Mouse (Mus musculus) forebrain, embryonic 11.5 days (tissue): ENCODE measurements around the gene H2afv. TPM values are rescaled to one million over a fixed set of nuclear protein-coding genes. Genes with fewer than 3 reads are reported as not detected.
"Not testable (repeated sequence)": the region's sequence is repeated elsewhere in the genome, so short reads cannot be mapped to it uniquely, and the experiment has no call there.

Experiments
- ATAC-seq: fragments of 200-750 bp; cut with Nextera tagmentation; replicated peaks from 2 replicates; pipeline ENCODE4 v1.8.0; 2017; ENCODE audit warnings: moderate TSS enrichment; ENCODE audit not compliant: low FRiP score
- DNase-seq: peaks from one replicate; pipeline ENCODE4 v3.0.0-alpha.2; 2017; ENCODE audit warnings: low spot score
- H3K27ac ChIP-seq: fragments of 300-500 bp; sonication (generic); 2 replicates; pipeline ENCODE4 v1.5.1; 2014; ENCODE audit warnings: low read depth, low read length
- H3K27me3 ChIP-seq: fragments of 300-500 bp; sonication (generic); 2 replicates; pipeline ENCODE4 v1.6.1; 2014; ENCODE audit warnings: mild to moderate bottlenecking, low read length, mixed read lengths; ENCODE audit not compliant: control insufficient read depth, insufficient read depth
- H3K36me3 ChIP-seq: fragments of 300-500 bp; sonication (generic); 2 replicates; pipeline ENCODE4 v1.6.1; 2014; ENCODE audit warnings: mild to moderate bottlenecking, low read length, moderate library complexity, mixed read lengths; ENCODE audit not compliant: control insufficient read depth, insufficient read depth
- H3K4me1 ChIP-seq: fragments of 300-500 bp; sonication (generic); replicated peaks from 2 replicates; pipeline ENCODE4 v1.6.1; 2014; ENCODE audit warnings: low read length, mixed read lengths; ENCODE audit not compliant: control insufficient read depth, insufficient read depth
- H3K4me2 ChIP-seq: fragments of 300-500 bp; sonication (generic); 2 replicates; pipeline ENCODE4 v1.6.1; 2014; ENCODE audit warnings: low read depth, mild to moderate bottlenecking, low read length, moderate library complexity, mixed read lengths; ENCODE audit not compliant: severe bottlenecking
- H3K4me3 ChIP-seq: fragments of 300-500 bp; sonication (generic); 2 replicates; pipeline ENCODE4 v1.5.1; 2014; ENCODE audit warnings: low read depth, low read length
- H3K9ac ChIP-seq: fragments of 300-500 bp; sonication (generic); 2 replicates; pipeline ENCODE4 v1.6.1; 2014; ENCODE audit warnings: low read length
- H3K9me3 ChIP-seq: fragments of 300-500 bp; sonication (generic); 2 replicates; pipeline ENCODE4 v1.6.1; 2016; ENCODE audit warnings: low read length, mixed read lengths; ENCODE audit not compliant: control insufficient read depth
- WGBS: fragments of 180-500 bp; shearing (Covaris S2); extraction: QIAGEN DNeasy Blood & Tissue Kit; methylation state at CpG from one replicate; pipeline ENCODE4 v1.1.7; 2014; 5-methylcytosine and 5-hydroxymethylcytosine counted together
- polyA plus RNA-seq: library from polyadenylated mRNA; unstranded; fragments of >200 nt; fragmentation: Nextera tagmentation; extraction: Ambion mirVana; gene quantifications from 2 replicates; pipeline ENCODE4 v1.2.1, GENCODE M21; 2014

The H2afv gene
- polyA plus RNA-seq, 1 experiment from 2014 or later = 962 TPM

DNA sequence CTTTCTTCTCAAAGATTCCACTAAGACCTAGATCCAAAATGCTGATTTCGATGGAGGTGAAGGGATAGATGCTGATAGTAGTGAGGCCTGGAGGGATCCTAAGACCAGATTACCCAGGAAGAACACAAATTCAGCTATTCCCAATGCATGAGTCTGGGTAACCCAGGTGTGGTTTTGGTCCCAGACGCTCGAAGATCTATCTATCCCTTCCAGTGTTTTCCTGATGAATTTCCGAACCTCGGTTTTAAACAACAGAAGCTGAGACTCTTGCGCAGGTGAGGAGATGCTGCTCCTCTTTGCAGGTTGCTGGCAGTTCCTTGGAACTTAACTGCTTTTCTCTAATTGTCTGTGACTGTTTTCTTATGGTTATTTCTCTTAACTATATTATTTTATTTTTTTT, 30.1 kb upstream of the H2afv start:
- H3K9me3 ChIP-seq = no peaks in the 10 kb centered on the region
- H3K9ac ChIP-seq = peak overlapping the region; percentile 92
- H3K4me1 ChIP-seq = peaks cover 22% of the 10 kb centered on the region
- DNase-seq (no peak), ATAC-seq (no peak)
- no peaks in the 10 kb centered on the region for H3K27me3 ChIP-seq
- peak overlapping the region; percentile 96 for H3K4me3 ChIP-seq
- H3K27ac ChIP-seq = no peak overlapping the region
- no peaks in the 10 kb centered on the region; the same call in 1 of the 2 replicates for H3K36me3 ChIP-seq
- 46% methylated on average over 6 of the region's 6 CpGs for WGBS
- peak overlapping the region; percentile 80 for H3K4me2 ChIP-seq

DNA sequence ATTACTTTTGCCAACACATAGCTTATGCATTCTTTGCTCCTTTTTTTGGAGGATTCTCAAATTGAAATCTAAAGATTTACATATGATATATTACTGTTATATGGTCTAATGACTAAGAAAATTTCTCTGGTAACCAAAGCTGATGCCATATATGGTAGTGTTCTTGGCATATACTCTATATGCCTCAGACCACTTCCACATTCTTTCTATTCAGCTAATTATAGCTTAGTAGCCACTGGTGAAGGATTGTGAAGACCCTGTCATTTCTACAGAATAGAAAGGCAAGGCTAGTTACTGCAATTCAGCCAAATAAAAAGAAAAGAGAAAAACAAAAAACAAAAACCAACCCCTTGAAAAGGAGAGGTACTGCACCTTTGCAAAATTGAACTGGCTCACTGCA, 27.8 kb upstream of the H2afv start:
- Histone ChIP-seq H3K4me3 (peak overlapping the region; percentile 31), H3K4me2 (peak overlapping the region; percentile 58), H3K36me3 (peaks cover under 1% of the 10 kb centered on the region; the same call in 1 of the 2 replicates), H3K27me3 (no peaks in the 10 kb centered on the region), H3K4me1 (peaks cover 22% of the 10 kb centered on the region), H3K9me3 (no peaks in the 10 kb centered on the region), H3K9ac (peak overlapping the region; percentile 51), H3K27ac (no peak overlapping the region)
- DNase-seq = no peak
- ATAC-seq = no peak

DNA sequence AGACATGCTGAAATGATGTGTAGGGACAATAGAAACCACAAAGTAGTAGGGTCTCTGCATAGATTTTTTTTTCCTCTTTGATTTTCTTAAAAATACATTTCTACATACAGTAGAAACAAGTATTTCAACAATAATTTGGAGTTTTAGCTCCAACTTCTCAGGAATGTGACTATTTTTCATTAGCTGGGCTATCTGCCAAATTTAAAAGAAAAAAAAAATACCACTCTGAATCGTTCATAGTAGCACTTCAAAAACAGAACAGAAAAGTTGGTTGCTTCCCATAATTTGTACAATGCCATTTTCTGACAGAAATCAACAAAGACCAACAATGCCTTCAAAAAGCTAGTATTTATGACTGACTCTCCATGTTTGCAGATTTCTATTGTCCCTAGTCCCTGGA, 27.2 kb upstream of the H2afv start:
- 72% methylated on average over 1 of the region's 1 CpGs for WGBS
- peaks cover 3% of the 10 kb centered on the region; the same call in 1 of the 2 replicates for H3K36me3 ChIP-seq

DNA sequence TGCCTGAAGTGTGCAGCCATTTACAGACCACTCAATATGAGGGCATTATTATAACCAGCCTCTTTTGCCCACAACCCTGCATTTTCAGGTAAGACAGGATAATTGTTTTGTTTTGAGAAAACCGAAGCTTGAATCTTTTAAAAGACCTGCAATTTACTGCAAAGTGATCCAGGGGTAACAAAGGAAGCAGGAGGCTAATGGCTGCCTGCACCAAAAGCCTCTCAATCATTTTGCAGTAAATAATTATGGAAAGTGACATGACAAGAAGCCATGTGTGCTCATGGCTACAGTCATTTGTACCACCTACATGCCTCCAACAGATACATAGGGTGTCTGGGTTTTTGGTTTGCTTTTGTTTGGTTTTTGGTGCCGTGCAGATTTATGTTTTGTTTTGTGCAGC, 26.8 kb upstream of the H2afv start:
- 71% methylated on average over 2 of the region's 2 CpGs for WGBS
- peaks cover 3% of the 10 kb centered on the region; the same call in 1 of the 2 replicates for H3K36me3 ChIP-seq
- H3K27me3 ChIP-seq = no peaks in the 10 kb centered on the region
- ATAC-seq = no peak
- no peak overlapping the region for H3K27ac ChIP-seq
- H3K4me2 ChIP-seq = peak overlapping the region; percentile 39; the same call in 1 of the 2 replicates
- H3K9me3 ChIP-seq = no peaks in the 10 kb centered on the region
- DNase-seq = no peak
- no peak overlapping the region for H3K9ac ChIP-seq
- H3K4me1 ChIP-seq = peaks cover 22% of the 10 kb centered on the region
- H3K4me3 ChIP-seq = peak overlapping the region; percentile 17

More for the DNA sequence above, 27.2 kb upstream of the H2afv start:
- Histone ChIP-seq H3K4me1 (peaks cover 22% of the 10 kb centered on the region), H3K4me3 (peak overlapping the region; percentile 31), H3K27ac (no peak overlapping the region), H3K9ac (peak overlapping the region; percentile 51; the same call in 1 of the 2 replicates), H3K27me3 (no peaks in the 10 kb centered on the region), H3K4me2 (peak overlapping the region; percentile 43; the same call in 1 of the 2 replicates), H3K9me3 (no peaks in the 10 kb centered on the region)
- no peak for ATAC-seq
- DNase-seq = no peak

DNA sequence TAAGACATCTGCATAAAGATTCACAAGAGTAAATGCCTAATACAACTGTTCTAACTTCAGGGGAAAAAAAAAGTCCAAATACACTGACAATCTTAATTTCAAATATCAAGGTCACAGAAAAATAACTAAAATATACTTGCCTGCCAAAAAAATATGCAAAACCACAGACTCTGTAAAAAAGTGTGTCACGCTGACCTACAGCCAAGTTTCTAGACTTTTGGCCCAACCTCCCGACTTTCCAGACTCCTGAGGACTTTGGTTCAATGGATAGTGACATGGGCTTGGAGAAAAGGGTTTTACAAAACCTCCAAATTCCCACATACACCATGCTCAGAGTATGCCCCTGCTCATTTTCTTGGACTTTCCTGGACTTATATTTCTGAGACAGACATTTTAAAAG, 24.3 kb upstream of the H2afv start:
- Histone ChIP-seq H3K9ac (no peak overlapping the region), H3K27ac (no peak overlapping the region), H3K4me2 (no peak overlapping the region), H3K4me3 (no peak overlapping the region), H3K4me1 (peaks cover 12% of the 10 kb centered on the region; the same call in 1 of the 2 replicates), H3K9me3 (no peaks in the 10 kb centered on the region), H3K27me3 (no peaks in the 10 kb centered on the region), H3K36me3 (peaks cover 3% of the 10 kb centered on the region; the same call in 1 of the 2 replicates)
- DNase-seq (no peak), ATAC-seq (no peak)
- 92% methylated on average over 2 of the region's 2 CpGs for WGBS

DNA sequence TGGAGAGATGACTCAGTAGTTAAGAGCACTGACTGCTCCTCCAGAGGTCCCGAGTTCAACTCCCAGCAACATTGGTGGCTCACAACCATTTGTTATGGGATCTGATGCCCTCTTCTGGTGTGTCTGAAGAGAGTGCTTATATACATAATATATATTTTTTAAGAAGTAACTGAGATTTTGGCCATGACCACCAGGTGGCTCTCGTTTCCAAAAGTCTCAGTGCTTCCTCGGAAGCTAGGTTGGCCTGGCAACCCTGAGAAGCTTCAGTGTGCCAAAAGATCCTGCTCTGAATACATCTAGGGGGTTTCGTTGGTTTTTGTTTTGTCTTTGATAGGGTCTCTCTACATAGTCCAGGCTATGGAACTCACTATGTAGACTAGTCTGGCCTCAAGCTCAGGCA, 20.9 kb upstream of the H2afv start:
- peaks cover 3% of the 10 kb centered on the region; the same call in 1 of the 2 replicates for H3K36me3 ChIP-seq
- DNase-seq (peak; percentile 69), ATAC-seq (peak; percentile 36; the same call in 1 of the 2 replicates)
- H3K9me3 ChIP-seq = no peaks in the 10 kb centered on the region
- whole genome bisulfite sequencing = 43% methylated on average over 4 of the region's 4 CpGs
- H3K4me2 ChIP-seq = no peak overlapping the region
- H3K4me1 ChIP-seq = 0 out of 2 replicates have a peak, but pooled peaks cover 1% of the 10 kb centered on the region
- no peak overlapping the region for H3K27ac ChIP-seq
- H3K9ac ChIP-seq = no peak overlapping the region
- no peak overlapping the region for H3K4me3 ChIP-seq
- H3K27me3 ChIP-seq = no peaks in the 10 kb centered on the region

DNA sequence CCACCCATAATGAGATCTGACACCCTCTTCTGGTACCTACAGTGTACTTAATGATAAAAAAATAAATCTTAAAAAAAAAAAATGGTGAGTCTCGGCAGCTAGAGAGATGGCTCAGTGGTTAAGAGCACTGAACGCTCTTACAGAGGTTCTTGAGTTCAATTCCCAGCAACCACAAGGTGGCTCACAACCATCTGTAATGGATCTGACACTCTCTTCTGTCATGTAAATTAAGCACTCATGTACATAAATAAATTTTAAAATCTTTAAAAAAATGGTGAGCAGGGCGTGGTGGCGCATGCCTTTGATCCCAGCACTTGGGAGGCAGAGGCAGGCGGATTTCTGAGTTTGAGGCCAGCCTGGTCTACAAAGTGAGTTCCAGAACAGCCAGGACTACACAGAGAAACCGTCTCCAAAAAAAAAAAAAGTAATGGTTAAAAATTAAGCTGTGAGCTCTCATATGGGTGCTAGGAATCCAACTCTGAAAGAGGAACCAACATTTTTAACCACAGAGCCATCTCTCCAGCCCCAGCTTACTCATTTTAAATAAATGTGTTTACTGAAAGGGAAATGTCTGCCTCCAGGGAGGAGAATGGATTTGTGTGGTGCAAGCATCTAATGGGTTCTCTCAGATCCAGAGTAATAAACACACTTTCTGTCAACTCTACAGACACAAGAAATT, 19.1 kb upstream of the H2afv start:
- no peak overlapping the region for H3K9ac ChIP-seq
- no peak overlapping the region for H3K4me2 ChIP-seq
- no peak overlapping the region for H3K27ac ChIP-seq
- no peak for ATAC-seq
- no peaks in the 10 kb centered on the region for H3K27me3 ChIP-seq
- WGBS = 88% methylated on average over 6 of the region's 6 CpGs
- H3K4me3 ChIP-seq = no peak overlapping the region
- no peaks in the 10 kb centered on the region for H3K4me1 ChIP-seq
- peaks cover 3% of the 10 kb centered on the region; the same call in 1 of the 2 replicates for H3K36me3 ChIP-seq
- H3K9me3 ChIP-seq = no peaks in the 10 kb centered on the region
- no peak for DNase-seq

DNA sequence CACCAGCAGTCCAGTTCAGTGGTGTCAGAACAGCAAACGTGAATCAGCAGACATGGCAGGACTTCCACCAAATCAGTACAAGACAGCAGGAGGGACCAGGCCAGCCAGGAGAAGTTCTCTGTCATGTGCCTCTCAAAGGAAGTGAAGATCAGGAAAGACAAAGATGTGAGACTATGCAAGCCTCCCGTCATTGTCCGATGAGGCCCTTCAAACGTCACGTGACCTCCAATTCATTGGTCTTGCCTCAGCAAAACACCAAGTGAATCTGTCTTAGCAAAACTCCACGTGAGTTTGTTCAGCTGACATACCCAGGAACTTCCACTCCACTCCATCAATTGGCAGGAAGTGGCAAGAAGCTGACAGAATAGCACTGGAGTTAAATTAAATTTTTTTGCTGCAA, 11.8 kb upstream of the H2afv start:
- Histone ChIP-seq H3K27me3 (no peaks in the 10 kb centered on the region), H3K9ac (no peak overlapping the region), H3K27ac (no peak overlapping the region), H3K9me3 (no peaks in the 10 kb centered on the region; the same call in 1 of the 2 replicates), H3K4me2 (no peak overlapping the region), H3K4me3 (no peak overlapping the region), H3K4me1 (no peaks in the 10 kb centered on the region), H3K36me3 (no peaks in the 10 kb centered on the region)
- WGBS = 80% methylated on average over 6 of the region's 6 CpGs
- no peak for ATAC-seq
- no peak for DNase-seq

DNA sequence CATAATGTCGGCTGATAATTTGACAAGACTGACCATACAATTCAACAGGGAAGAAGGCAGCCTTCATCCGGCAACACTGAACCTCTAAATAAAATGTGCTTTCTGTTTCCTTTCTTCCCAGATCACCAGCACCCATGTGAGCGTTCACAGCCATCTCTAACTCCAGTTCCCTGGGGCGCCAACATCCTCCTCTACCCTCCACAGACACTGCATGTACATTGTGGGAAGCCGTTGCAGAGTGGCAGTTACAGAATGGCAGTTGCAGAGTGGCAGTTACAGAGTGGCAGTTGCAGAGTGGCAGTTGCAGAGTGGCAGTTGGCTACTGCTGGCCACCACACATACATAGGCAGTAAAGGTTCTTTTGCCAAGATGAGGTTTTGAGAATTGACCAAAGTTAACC, 3.9 kb upstream of the H2afv start:
- not testable (repeated sequence) for H3K27ac ChIP-seq, H3K36me3 ChIP-seq, H3K4me1 ChIP-seq, DNase-seq, H3K4me3 ChIP-seq, H3K4me2 ChIP-seq, H3K9me3 ChIP-seq, H3K27me3 ChIP-seq, ATAC-seq, H3K9ac ChIP-seq
- 95% methylated on average over 5 of the region's 5 CpGs for WGBS
